Mouse (Mus musculus) cerebellum, adult (tissue): Measurements from ENCODE around the gene Gcsh.

ENCODE experiments used
- ATAC-seq: cut with Nextera tagmentation; 2 replicates; pipeline ENCODE4 v1.9.2; 2017; ENCODE audit warnings: mild to moderate bottlenecking, moderate library complexity, mixed read lengths; ENCODE audit not compliant: insufficient number of reproducible peaks, low FRiP score, low TSS enrichment

Gene Gcsh

GRCm38 (mm10) chr8:116978631-116979256, 14.6 kb downstream of the Gcsh start, which contains the start of gene 1700030J22Rik:
Gene 1700030J22Rik (minus strand): TSS chr8:116978959.
- peak; percentile 94 for ATAC-seq

- ATAC-seq, result no peak
These were observed 15.3 kb downstream of the Gcsh start for GRCm38 (mm10) chr8:116978052-116978451.

- ATAC-seq, result no peak
These were observed 17.7 kb downstream of the Gcsh start for GRCm38 (mm10) chr8:116975606-116976005.

GRCm38 (mm10) chr8:116975066-116975465, 18.3 kb downstream of the Gcsh start:
- ATAC-seq, result no peak

- ATAC-seq, result no peak
These were observed 23.8 kb downstream of the Gcsh start for GRCm38 (mm10) chr8:116969531-116969930.

- ATAC-seq, result no peak
These were observed 38.9 kb downstream of the Gcsh start for GRCm38 (mm10) chr8:116954415-116954814.

GRCm38 (mm10) chr8:116952428-116952827, 40.9 kb downstream of the Gcsh start:
- no peak for ATAC-seq

- ATAC-seq, result no peak
These were observed 41.6 kb downstream of the Gcsh start for GRCm38 (mm10) chr8:116951778-116952177.

- no peak for ATAC-seq
These were observed 42.0 kb downstream of the Gcsh start for GRCm38 (mm10) chr8:116951369-116951768.

- ATAC-seq, result no peak
These were observed 45.7 kb downstream of the Gcsh start for GRCm38 (mm10) chr8:116947589-116947988.

- ATAC-seq, result no peak
These were observed 46.5 kb downstream of the Gcsh start for GRCm38 (mm10) chr8:116946851-116947250.

- no peak for ATAC-seq
These were observed 47.0 kb downstream of the Gcsh start for GRCm38 (mm10) chr8:116946268-116946838.

GRCm38 (mm10) chr8:116945169-116945910, 48.0 kb downstream of the Gcsh start:
- ATAC-seq, result no peak

GRCm38 (mm10) chr8:116944385-116944696, 49.0 kb downstream of the Gcsh start:
- ATAC-seq, result no peak

- ATAC-seq, result peak; percentile 60
These were observed 49.6 kb downstream of the Gcsh start for GRCm38 (mm10) chr8:116943555-116944384.

GRCm38 (mm10) chr8:116943161-116943554, 50.2 kb downstream of the Gcsh start, which contains the start of gene Atmin:
Gene Atmin (plus strand): TSS chr8:116943393.
- ATAC-seq, result peak; percentile 82

- ATAC-seq, result no peak
These were observed 50.9 kb downstream of the Gcsh start for GRCm38 (mm10) chr8:116942284-116943058.

- ATAC-seq, result no peak
These were observed 57.8 kb downstream of the Gcsh start for GRCm38 (mm10) chr8:116935506-116935905.

- no peak for ATAC-seq
These were observed 58.4 kb downstream of the Gcsh start for GRCm38 (mm10) chr8:116934976-116935375.
